Mouse (Mus musculus) E14TG2a.4 (cell line): Measurements from ENCODE around the gene Atp11a.

ENCODE experiments used
- CTCF ChIP-seq: conservative IDR thresholded peaks from 2 replicates; pipeline ENCODE4 v1.5.1; 2014; ENCODE audit warnings: low read length
- NANOG ChIP-seq: IDR thresholded peaks from 2 replicates; pipeline ENCODE4 v1.6.1; 2014; ENCODE audit warnings: borderline replicate concordance, low read length, mixed read lengths

DNA sequence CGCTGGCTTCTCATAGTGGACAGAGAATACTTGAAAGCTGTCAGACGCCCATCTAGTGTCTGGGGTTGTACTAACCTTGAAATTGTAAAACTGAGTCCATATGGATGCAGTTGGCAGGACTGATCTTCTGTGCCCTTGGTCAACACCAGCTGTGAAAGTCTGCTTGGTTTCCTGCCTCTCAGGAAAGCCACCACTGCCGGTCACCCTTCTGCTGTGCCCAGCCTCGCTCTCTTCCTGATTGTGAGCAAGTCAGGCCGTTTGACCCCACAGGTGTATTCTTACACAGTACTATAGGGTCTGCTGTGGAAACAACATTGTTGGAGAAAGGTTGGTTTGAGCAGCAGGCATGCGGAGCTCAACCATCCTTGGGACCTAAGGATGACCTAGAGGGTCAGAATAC lies 120.3 kb downstream of the Atp11a start:
- TF ChIP-seq CTCF (no peak), NANOG (no peak)
